In the genomic region with DNA sequence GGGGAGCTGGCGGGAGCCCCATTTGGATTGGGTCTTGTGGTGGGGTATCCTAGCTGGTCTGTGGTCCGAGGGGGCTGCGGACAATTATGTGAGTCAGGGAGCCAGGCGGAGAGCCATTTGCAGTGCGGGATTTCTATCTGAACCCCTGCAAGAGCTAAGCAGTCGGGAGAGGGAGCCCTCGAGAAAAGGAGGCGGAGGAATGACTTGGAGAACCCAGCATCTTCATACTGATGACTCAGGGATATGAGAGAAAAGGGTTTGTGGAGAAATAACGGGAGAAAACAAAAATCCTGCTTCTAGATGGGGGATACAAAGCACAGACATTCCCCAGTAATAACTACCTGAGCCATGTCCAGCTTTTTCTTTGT, we compare ENCODE assay signal across 8 mouse cellular contexts. TPM values are rescaled to one million over a fixed set of nuclear protein-coding genes. Genes with fewer than 3 reads are reported as not detected.
DNase-seq lines count a peak whose midpoint lies in the region; ATAC-seq lines count a peak whose summit lies in the region.

No protein-coding gene starts in this region.

- H3K4me1 ChIP-seq in embryonic facial prominence, embryonic 15.5 days = peaks cover 18% of the 10 kb centered on the region
- peaks cover 19% of the 10 kb centered on the region for H3K4me1 ChIP-seq in hindbrain, embryonic 14.5 days (replicated peaks; ENCODE audit: control insufficient read depth, insufficient read depth, low read length)
- H3K4me1 ChIP-seq in lung, embryonic 16.5 days (replicated peaks; ENCODE audit: control insufficient read depth, insufficient read depth, low read length) = peaks cover 9% of the 10 kb centered on the region

- H3K27me3 ChIP-seq in embryonic facial prominence, embryonic 15.5 days = peaks cover 38% of the 10 kb centered on the region
- H3K27me3 ChIP-seq in hindbrain, embryonic 14.5 days (ENCODE audit: control insufficient read depth, insufficient read depth, low read length) = 0 out of 2 replicates have a peak, but pooled peaks cover 3% of the 10 kb centered on the region
- peaks cover 16% of the 10 kb centered on the region for H3K27me3 ChIP-seq in lung, embryonic 16.5 days (ENCODE audit: control insufficient read depth, insufficient read depth, low read depth, low read length)

- H3K27ac ChIP-seq in embryonic facial prominence, embryonic 15.5 days (replicated peaks) = no peak overlapping the region
- H3K27ac ChIP-seq in hindbrain, embryonic 14.5 days = peak overlapping the region; percentile 99
- H3K27ac ChIP-seq in lung, embryonic 16.5 days (ENCODE audit: low read length) = no peak overlapping the region

- H3K36me3 ChIP-seq in embryonic facial prominence, embryonic 15.5 days = no peaks in the 10 kb centered on the region
- H3K36me3 ChIP-seq in hindbrain, embryonic 14.5 days (replicated peaks; ENCODE audit: control insufficient read depth, insufficient read depth) = no peaks in the 10 kb centered on the region
- H3K36me3 ChIP-seq in lung, embryonic 16.5 days (ENCODE audit: control insufficient read depth, insufficient read depth, low read length) = no peaks in the 10 kb centered on the region

- peak overlapping the region; percentile 99 for H3K4me2 ChIP-seq in embryonic facial prominence, embryonic 15.5 days (replicated peaks)
- H3K4me2 ChIP-seq in hindbrain, embryonic 14.5 days (replicated peaks) = peak overlapping the region; percentile 72
- H3K4me2 ChIP-seq in lung, embryonic 16.5 days (ENCODE audit: low read depth, low read length) = peak overlapping the region; percentile 100

- H3K9ac ChIP-seq in embryonic facial prominence, embryonic 15.5 days = no peak overlapping the region
- H3K9ac ChIP-seq in hindbrain, embryonic 14.5 days = peak overlapping the region; percentile 87
- H3K9ac ChIP-seq in lung, embryonic 16.5 days (ENCODE audit: low read length) = no peak overlapping the region

- DNase-seq in layer of hippocampus, adult 11-12 months (ENCODE audit: low spot score) = peak; percentile 75
- DNase-seq in layer of hippocampus, adult 18-20 months (ENCODE audit: low spot score in 2 of 2) = no peak
- peak; percentile 80 for DNase-seq in WW6 (ENCODE audit: low read depth, low spot score)
- DNase-seq in hindbrain, embryonic 14.5 days (ENCODE audit: low spot score) = peak; percentile 84
- DNase-seq in yolk sac, embryonic 10.5 days (ENCODE audit: low spot score) = no peak
- DNase-seq in cerebellum, adult 8-10 months = no peak

- no peaks in the 10 kb centered on the region for H3K9me3 ChIP-seq in embryonic facial prominence, embryonic 15.5 days (replicated peaks)
- H3K9me3 ChIP-seq in hindbrain, embryonic 14.5 days (ENCODE audit: control insufficient read depth, low read length) = no peaks in the 10 kb centered on the region
- H3K9me3 ChIP-seq in lung, embryonic 16.5 days (ENCODE audit: control insufficient read depth, low read length) = 0 out of 2 replicates have a peak, but pooled peaks cover under 1% of the 10 kb centered on the region

- WGBS in embryonic facial prominence, embryonic 15.5 days = 2% methylated on average over 9 of the region's 9 CpGs
- under 1% methylated on average over 9 of the region's 9 CpGs for WGBS in hindbrain, embryonic 14.5 days
- 0% methylated on average over 9 of the region's 9 CpGs for WGBS in lung, embryonic 16.5 days

- peak; percentile 52; the same call in 1 of the 2 replicates for ATAC-seq in embryonic facial prominence, embryonic 15.5 days (ENCODE audit: insufficient number of reproducible peaks, low FRiP score, low TSS enrichment, low read depth)
- peak; percentile 79 for ATAC-seq in hindbrain, embryonic 14.5 days (ENCODE audit: low FRiP score)
- peak; percentile 58 for ATAC-seq in lung, embryonic 16.5 days (ENCODE audit: low read depth)

- peak overlapping the region; percentile 62 for H3K4me3 ChIP-seq in embryonic facial prominence, embryonic 15.5 days (replicated peaks)
- H3K4me3 ChIP-seq in hindbrain, embryonic 14.5 days (replicated peaks; ENCODE audit: low read length) = peak overlapping the region; percentile 92
- peak overlapping the region; percentile 65 for H3K4me3 ChIP-seq in lung, embryonic 16.5 days (ENCODE audit: low read length)

RNA-seq across cellular contexts. Expression of gene Bicdl1, which starts 1.4 kb away (rescaled TPM):
- total RNA-seq in layer of hippocampus, adult 18-20 months (2021) = 100 to 1,000 TPM; 131 to 139 TPM
- 16.0 and 17.6 TPM in 2 replicates for polyA plus RNA-seq in embryonic facial prominence, embryonic 15.5 days (2015; fragmentation: Nextera tagmentation; extraction: Ambion mirVana)
- 36.2 and 37.8 TPM in 2 replicates for polyA plus RNA-seq in hindbrain, embryonic 14.5 days (2014; fragmentation: Nextera tagmentation; extraction: Ambion mirVana)
- 10.4 and 11.2 TPM in 2 replicates for polyA plus RNA-seq in lung, embryonic 16.5 days (2015; fragmentation: Nextera tagmentation; extraction: Ambion mirVana)

Comparison
In these comparisons a context has a peak if more than half of its experiments do, and no peak if none do; other contexts are left out.
1. DNase-seq: peak in layer of hippocampus, adult 11-12 months (single experiment), WW6 (single experiment) and hindbrain, embryonic 14.5 days (single experiment); none in layer of hippocampus, adult 18-20 months (0 of 2), yolk sac, embryonic 10.5 days (single experiment) and cerebellum, adult 8-10 months (single experiment).
2. Peak in every context shown above with its lines, with median percentiles within 50 percentile points of each other: ATAC-seq, H3K4me2 ChIP-seq and H3K4me3 ChIP-seq.